Mouse (Mus musculus): ENCODE results near the gene Itga3. TPM values are rescaled to one million over a fixed set of nuclear protein-coding genes. Genes with fewer than 3 reads are reported as not detected.
A peak's percentile ranks its signal among the peaks of the same experiment; 100 is the strongest.

Gene Itga3
- total and polyA plus RNA-seq, 3 experiments = 37.8 to 54.0 (median 47.2) TPM

GRCm38 (mm10) chr11:95071266-95071665 lies 5.3 kb downstream of the Itga3 start:
- no peak for DNase-seq

GRCm38 (mm10) chr11:95070140-95071107 lies 6.2 kb downstream of the Itga3 start:
- no peak for DNase-seq

GRCm38 (mm10) chr11:95069226-95069957 lies 7.2 kb downstream of the Itga3 start:
- DNase-seq = no peak

GRCm38 (mm10) chr11:95056768-95057501 lies 19.7 kb downstream of the Itga3 start:
- no peak for DNase-seq

- no peak for DNase-seq
These were observed 23.5 kb downstream of the Itga3 start for GRCm38 (mm10) chr11:95053062-95053461.

- DNase-seq = peak; percentile 67
These were observed 29.5 kb downstream of the Itga3 start for GRCm38 (mm10) chr11:95046980-95047680.

GRCm38 (mm10) chr11:95044185-95044870 lies 32.3 kb downstream of the Itga3 start:
- no peak for DNase-seq

GRCm38 (mm10) chr11:95043608-95044007 lies 33.0 kb downstream of the Itga3 start:
- DNase-seq = no peak

GRCm38 (mm10) chr11:95043060-95043459 lies 33.5 kb downstream of the Itga3 start:
- no peak for DNase-seq

- peak; percentile 89 for DNase-seq
These were observed 34.5 kb downstream of the Itga3 start for GRCm38 (mm10) chr11:95042096-95042495.

- DNase-seq = peak; percentile 98
These were observed 35.4 kb downstream of the Itga3 start, which contains the start of gene Pdk2 for GRCm38 (mm10) chr11:95041139-95041609. Pdk2 (minus strand) TSS chr11:95041354.

GRCm38 (mm10) chr11:95040491-95041138 lies 36.0 kb downstream of the Itga3 start:
- peak; percentile 82 for DNase-seq

GRCm38 (mm10) chr11:95039766-95040165 lies 36.8 kb downstream of the Itga3 start:
- no peak for DNase-seq

- peak; percentile 34 for DNase-seq
These were observed 37.6 kb downstream of the Itga3 start for GRCm38 (mm10) chr11:95038818-95039655.

- no peak for DNase-seq
These were observed 38.3 kb downstream of the Itga3 start for GRCm38 (mm10) chr11:95038156-95038817.

- no peak for DNase-seq
These were observed 39.3 kb downstream of the Itga3 start for GRCm38 (mm10) chr11:95037306-95037705.

- no peak for DNase-seq
These were observed 40.1 kb downstream of the Itga3 start for GRCm38 (mm10) chr11:95036521-95036920.

GRCm38 (mm10) chr11:95034902-95035301 lies 41.7 kb downstream of the Itga3 start:
- DNase-seq = no peak

- no peak for DNase-seq
These were observed 43.0 kb downstream of the Itga3 start for GRCm38 (mm10) chr11:95033617-95034016.

All from adrenal gland, adult 2 months (tissue).